Mouse (Mus musculus) lung, embryonic 15.5 days (tissue): ENCODE measurements at regions not wholly inside any gene's neighbourhood (a gene's known extent, or its start where the extent isn't known, plus 50 kb on each side); places are given as distances from the start of the nearest gene placed in this dataset.

Experiments used
- ATAC-seq: fragments of 200-750 bp; cut with Nextera tagmentation; 2 replicates; pipeline ENCODE4 v1.8.0; 2017; ENCODE audit warnings: moderate number of reproducible peaks, borderline replicate concordance; ENCODE audit not compliant: low FRiP score, low TSS enrichment; ENCODE audit errors: extremely low read depth
- H3K27ac ChIP-seq: fragments of 300-500 bp; sonication (generic); 2 replicates; pipeline ENCODE4 v1.5.1; 2015; ENCODE audit warnings: moderate library complexity, mild to moderate bottlenecking, inconsistent platforms
- H3K27me3 ChIP-seq: fragments of 300-500 bp; sonication (generic); 2 replicates; pipeline ENCODE4 v1.6.1; 2015; ENCODE audit warnings: inconsistent platforms
- H3K36me3 ChIP-seq: fragments of 300-500 bp; sonication (generic); 2 replicates; pipeline ENCODE4 v1.6.1; 2015; ENCODE audit warnings: inconsistent platforms
- H3K4me1 ChIP-seq: fragments of 300-500 bp; sonication (generic); 2 replicates; pipeline ENCODE4 v1.6.1; 2015; ENCODE audit warnings: inconsistent platforms
- H3K4me2 ChIP-seq: fragments of 300-500 bp; sonication (generic); 2 replicates; pipeline ENCODE4 v1.6.1; 2015; ENCODE audit warnings: inconsistent platforms, mild to moderate bottlenecking, moderate library complexity
- H3K4me3 ChIP-seq: fragments of 300-500 bp; sonication (generic); 2 replicates; pipeline ENCODE4 v1.5.1; 2015; ENCODE audit warnings: mild to moderate bottlenecking, inconsistent platforms
- H3K9ac ChIP-seq: fragments of 300-500 bp; sonication (generic); 2 replicates; pipeline ENCODE4 v1.6.1; 2015; ENCODE audit warnings: inconsistent platforms
- H3K9me3 ChIP-seq: fragments of 300-500 bp; sonication (generic); 2 replicates; pipeline ENCODE4 v1.6.1; 2016; ENCODE audit warnings: inconsistent platforms
- WGBS: fragments of 180-500 bp; shearing (Covaris S2); methylation state at CpG from one replicate; pipeline ENCODE4 v1.1.7; 2015; 5-methylcytosine and 5-hydroxymethylcytosine counted together

GRCm38 (mm10) chr7:111319917-111320316, 237.1 kb upstream of the Eif4g2 start:
- H3K36me3 ChIP-seq, result no peaks in the 10 kb centered on the region
- no peak overlapping the region for H3K4me3 ChIP-seq
- ATAC-seq, result no peak
- H3K27ac ChIP-seq, result no peak overlapping the region
- no peaks in the 10 kb centered on the region for H3K9me3 ChIP-seq
- no peaks in the 10 kb centered on the region for H3K27me3 ChIP-seq
- 46% methylated on average over 1 of the region's 1 CpGs for WGBS
- H3K4me1 ChIP-seq, result no peaks in the 10 kb centered on the region
- H3K4me2 ChIP-seq, result no peak overlapping the region
- H3K9ac ChIP-seq, result no peak overlapping the region

GRCm38 (mm10) chr7:111316479-111316990, 233.7 kb upstream of the Eif4g2 start:
- no peak overlapping the region for H3K4me2 ChIP-seq
- H3K36me3 ChIP-seq, result no peaks in the 10 kb centered on the region
- ATAC-seq, result no peak
- H3K27me3 ChIP-seq, result no peaks in the 10 kb centered on the region
- no peak overlapping the region for H3K4me3 ChIP-seq
- H3K4me1 ChIP-seq, result no peaks in the 10 kb centered on the region
- no peak overlapping the region for H3K27ac ChIP-seq
- no peaks in the 10 kb centered on the region for H3K9me3 ChIP-seq
- no peak overlapping the region for H3K9ac ChIP-seq
- 78% methylated on average over 2 of the region's 2 CpGs for WGBS

GRCm38 (mm10) chr7:111313921-111314320, 231.1 kb upstream of the Eif4g2 start:
- no peaks in the 10 kb centered on the region for H3K27me3 ChIP-seq
- H3K4me3 ChIP-seq, result no peak overlapping the region
- no peak for ATAC-seq
- no peak overlapping the region for H3K4me2 ChIP-seq
- H3K27ac ChIP-seq, result no peak overlapping the region
- H3K9ac ChIP-seq, result no peak overlapping the region
- 88% methylated on average over 4 of the region's 4 CpGs for WGBS
- H3K36me3 ChIP-seq, result no peaks in the 10 kb centered on the region
- H3K4me1 ChIP-seq, result no peaks in the 10 kb centered on the region
- H3K9me3 ChIP-seq, result no peaks in the 10 kb centered on the region

DNA sequence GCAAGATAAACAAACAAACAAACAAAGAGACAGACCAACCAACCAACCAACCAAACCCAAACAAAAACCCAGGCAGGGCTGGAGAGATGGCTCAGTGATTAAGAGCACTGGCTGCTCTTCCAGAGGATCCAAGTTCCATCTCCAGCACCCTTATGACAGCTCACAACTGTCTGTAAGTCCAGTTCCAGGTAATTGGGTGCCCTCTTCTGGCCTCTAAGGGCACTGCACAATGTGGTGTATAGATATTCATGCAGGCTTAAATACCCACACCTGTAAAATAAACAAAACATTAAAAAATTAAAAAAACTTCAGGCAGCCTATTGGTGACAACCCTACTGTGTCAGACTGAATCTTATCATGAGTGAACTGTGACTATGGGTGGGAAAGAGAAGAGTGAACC, 222.4 kb upstream of the Eif4g2 start:
- Histone ChIP-seq H3K4me1 (no peaks in the 10 kb centered on the region), H3K27me3 (no peaks in the 10 kb centered on the region), H3K4me3 (no peak overlapping the region), H3K4me2 (no peak overlapping the region), H3K9ac (no peak overlapping the region), H3K27ac (no peak overlapping the region), H3K36me3 (no peaks in the 10 kb centered on the region), H3K9me3 (no peaks in the 10 kb centered on the region)
- ATAC-seq, result no peak

DNA sequence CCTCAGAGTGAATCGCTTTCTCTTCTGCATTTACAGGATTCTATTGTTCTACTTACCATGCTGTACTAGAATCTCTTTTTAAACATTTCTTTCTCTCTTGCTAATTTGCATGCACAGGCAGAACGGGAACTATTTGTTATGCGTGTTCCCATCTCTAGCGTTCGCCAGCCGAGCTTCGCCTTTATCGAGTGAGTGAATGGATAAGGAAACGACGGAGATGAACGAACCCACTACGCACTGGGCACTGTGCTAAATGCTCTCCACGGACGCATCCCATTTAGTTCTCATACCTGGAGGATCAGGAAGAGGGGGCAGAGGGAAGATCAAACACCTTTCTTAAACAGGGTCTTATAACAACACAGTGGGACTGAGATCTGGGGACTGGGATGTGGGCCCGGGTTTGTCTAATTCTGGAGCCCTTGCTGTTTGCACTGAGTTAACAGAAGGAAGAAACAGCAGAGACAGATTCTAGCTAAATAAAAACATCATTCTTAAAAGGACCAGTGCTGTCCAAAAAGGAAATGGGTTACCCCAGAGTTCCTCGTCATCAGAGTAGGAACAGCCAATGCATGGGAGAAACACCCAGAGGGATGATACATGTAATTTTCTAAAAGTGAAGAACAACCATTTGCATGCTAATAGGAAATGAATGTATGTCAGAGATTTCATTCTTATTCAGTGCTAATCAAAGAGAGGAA, 219.1 kb upstream of the Eif4g2 start:
- WGBS, result 78% methylated on average over 16 of the region's 16 CpGs
- ATAC-seq, result no peak
- Histone ChIP-seq H3K27me3 (no peaks in the 10 kb centered on the region), H3K9me3 (no peaks in the 10 kb centered on the region), H3K36me3 (no peaks in the 10 kb centered on the region), H3K27ac (no peak overlapping the region), H3K9ac (no peak overlapping the region), H3K4me2 (no peak overlapping the region), H3K4me1 (no peaks in the 10 kb centered on the region), H3K4me3 (no peak overlapping the region)

DNA sequence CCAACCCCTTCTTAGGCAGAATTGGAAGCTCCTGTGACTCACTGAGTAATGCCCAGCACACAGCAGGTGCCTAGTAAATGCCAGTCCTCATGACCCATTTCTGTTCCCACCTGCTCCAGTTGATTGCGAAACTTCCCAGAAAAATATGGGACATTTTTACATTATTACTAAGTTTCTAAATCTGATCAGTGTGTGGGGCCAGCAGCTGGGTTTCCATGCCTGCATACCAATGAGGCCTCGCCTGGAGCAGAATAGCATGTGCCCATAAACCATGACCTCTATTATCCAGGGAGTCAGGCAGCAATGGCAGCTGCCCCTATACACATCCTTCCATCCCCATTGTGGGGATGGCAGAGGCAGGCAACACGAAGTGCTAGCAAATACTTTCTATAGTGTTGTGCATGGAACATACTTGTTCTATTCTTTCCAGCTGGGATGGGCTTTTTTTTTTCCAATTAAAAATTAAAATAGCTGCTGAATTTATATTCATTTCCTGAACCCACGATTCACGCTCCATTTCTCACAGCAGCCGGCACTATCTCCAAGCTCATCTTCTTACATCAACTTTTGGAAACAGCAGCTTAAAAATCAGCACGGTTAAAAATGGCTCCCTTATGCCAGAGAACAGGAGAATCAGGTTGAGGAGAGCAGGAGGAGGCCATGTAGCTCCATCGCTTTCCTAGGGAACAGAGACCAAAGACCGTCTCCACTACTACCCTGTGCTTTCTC, 214.5 kb upstream of the Eif4g2 start:
- Histone ChIP-seq H3K4me2 (no peak overlapping the region), H3K27me3 (no peaks in the 10 kb centered on the region), H3K4me3 (no peak overlapping the region), H3K9me3 (no peaks in the 10 kb centered on the region), H3K4me1 (no peaks in the 10 kb centered on the region), H3K27ac (no peak overlapping the region), H3K9ac (no peak overlapping the region), H3K36me3 (no peaks in the 10 kb centered on the region)
- WGBS, result 84% methylated on average over 9 of the region's 9 CpGs
- ATAC-seq, result no peak

- Histone ChIP-seq H3K9me3 (no peaks in the 10 kb centered on the region), H3K4me1 (no peaks in the 10 kb centered on the region), H3K4me2 (no peak overlapping the region), H3K4me3 (no peak overlapping the region), H3K9ac (no peak overlapping the region), H3K27me3 (no peaks in the 10 kb centered on the region), H3K27ac (no peak overlapping the region), H3K36me3 (no peaks in the 10 kb centered on the region)
- ATAC-seq, result no peak
- WGBS, result 51% methylated on average over 13 of the region's 13 CpGs
Observed at GRCm38 (mm10) chr7:111283411-111283955, 200.7 kb upstream of the Eif4g2 start.

DNA sequence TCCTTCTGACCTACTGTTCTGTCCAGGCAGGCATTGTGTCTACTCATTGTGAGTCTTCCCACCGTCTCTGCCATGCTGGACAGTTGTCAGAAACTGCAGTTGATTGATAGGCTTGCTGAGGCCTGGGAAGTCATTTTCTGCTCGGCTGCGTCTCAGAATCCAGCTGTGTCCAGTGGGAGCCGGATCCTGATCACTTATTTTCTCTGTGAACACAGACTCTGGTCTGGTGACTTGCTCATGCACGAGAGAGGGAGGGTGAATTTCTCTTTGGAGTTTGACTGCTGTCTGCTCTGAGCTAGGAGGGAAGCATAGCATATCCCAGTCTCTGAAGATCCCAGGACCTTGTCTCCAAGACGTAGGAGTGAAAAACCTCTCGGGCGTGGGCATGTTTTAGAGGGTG, 199.5 kb upstream of the Eif4g2 start:
- Histone ChIP-seq H3K9me3 (no peaks in the 10 kb centered on the region), H3K4me1 (no peaks in the 10 kb centered on the region), H3K4me2 (no peak overlapping the region), H3K4me3 (no peak overlapping the region), H3K36me3 (no peaks in the 10 kb centered on the region), H3K27me3 (no peaks in the 10 kb centered on the region), H3K9ac (no peak overlapping the region), H3K27ac (no peak overlapping the region)
- no peak for ATAC-seq
- WGBS, result 50% methylated on average over 8 of the region's 8 CpGs

GRCm38 (mm10) chr7:111277703-111278102, 194.9 kb upstream of the Eif4g2 start:
- Histone ChIP-seq H3K9me3 (no peaks in the 10 kb centered on the region), H3K4me1 (no peaks in the 10 kb centered on the region), H3K4me3 (no peak overlapping the region), H3K9ac (no peak overlapping the region), H3K4me2 (no peak overlapping the region), H3K27ac (no peak overlapping the region), H3K27me3 (no peaks in the 10 kb centered on the region), H3K36me3 (no peaks in the 10 kb centered on the region)
- ATAC-seq, result no peak
- WGBS, result 81% methylated on average over 3 of the region's 3 CpGs

DNA sequence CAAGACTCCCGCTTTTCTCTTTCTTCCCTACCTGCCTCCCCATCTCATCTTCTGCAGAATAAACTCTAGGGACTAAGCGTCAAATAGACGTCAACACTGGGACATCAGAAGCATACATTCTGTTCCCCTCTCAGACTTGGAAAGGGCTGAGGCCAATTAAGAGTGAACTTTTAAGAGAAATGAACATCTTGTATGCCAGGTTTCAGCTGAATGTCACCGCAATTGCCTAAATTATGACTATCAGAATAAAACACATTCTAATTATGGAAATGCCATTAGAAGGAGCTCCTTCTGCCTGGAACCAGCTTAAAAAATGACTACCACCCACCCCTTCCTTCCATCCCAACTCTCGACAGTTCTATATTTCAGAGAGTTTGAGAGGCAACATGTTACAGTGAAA, 191.0 kb upstream of the Eif4g2 start:
- no peaks in the 10 kb centered on the region for H3K36me3 ChIP-seq
- WGBS, result 90% methylated on average over 5 of the region's 5 CpGs

DNA sequence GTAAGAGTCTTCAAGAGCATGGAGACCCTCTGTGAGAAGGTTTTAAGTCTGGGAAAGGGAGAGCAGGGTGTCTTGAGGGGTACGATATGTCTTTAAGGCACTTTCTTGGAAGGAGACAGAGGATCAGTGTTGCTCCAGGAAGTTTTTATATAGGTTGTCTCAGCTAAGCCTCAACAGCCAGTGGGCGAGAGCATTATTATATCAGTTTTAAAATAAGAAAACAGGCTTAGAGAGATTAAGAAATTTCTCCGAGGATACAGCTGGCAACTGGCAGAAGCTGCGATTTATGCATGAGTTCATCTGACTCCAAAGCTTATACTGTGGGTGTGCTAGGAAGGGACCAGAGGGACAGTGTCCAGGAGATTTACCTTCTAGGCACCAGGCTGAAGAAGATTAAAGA, 188.0 kb upstream of the Eif4g2 start:
- Histone ChIP-seq H3K27ac (no peak overlapping the region), H3K9ac (no peak overlapping the region), H3K4me1 (no peaks in the 10 kb centered on the region), H3K4me2 (no peak overlapping the region), H3K9me3 (no peaks in the 10 kb centered on the region), H3K4me3 (no peak overlapping the region), H3K27me3 (no peaks in the 10 kb centered on the region), H3K36me3 (no peaks in the 10 kb centered on the region)
- WGBS, result 74% methylated on average over 4 of the region's 4 CpGs
- no peak for ATAC-seq

More for the DNA sequence above, 191.0 kb upstream of the Eif4g2 start:
- no peaks in the 10 kb centered on the region for H3K4me1 ChIP-seq
- ATAC-seq, result no peak
- H3K27ac ChIP-seq, result no peak overlapping the region
- no peaks in the 10 kb centered on the region for H3K9me3 ChIP-seq
- H3K4me2 ChIP-seq, result no peak overlapping the region
- no peaks in the 10 kb centered on the region for H3K27me3 ChIP-seq
- no peak overlapping the region for H3K9ac ChIP-seq
- H3K4me3 ChIP-seq, result no peak overlapping the region

DNA sequence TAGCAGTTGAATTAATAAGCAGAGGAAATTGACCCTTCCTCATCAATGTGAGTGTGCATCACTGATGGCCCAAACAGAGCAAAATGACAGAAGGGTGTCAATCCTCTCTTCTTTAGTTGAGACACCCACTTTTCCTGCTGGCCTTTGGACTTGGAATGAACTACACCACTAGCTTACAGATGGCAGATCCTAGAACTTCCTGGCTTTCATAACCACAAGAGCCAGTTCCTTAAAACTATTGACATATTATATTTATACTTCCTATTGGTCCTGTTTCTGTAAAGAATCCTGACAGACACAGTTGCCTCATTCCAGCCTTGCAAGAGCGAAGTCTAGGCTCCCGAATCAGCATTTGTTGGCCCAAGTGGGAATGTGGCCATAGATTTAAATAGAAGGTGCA, 185.4 kb upstream of the Eif4g2 start:
- no peak overlapping the region for H3K27ac ChIP-seq
- H3K36me3 ChIP-seq, result no peaks in the 10 kb centered on the region
- no peak overlapping the region for H3K9ac ChIP-seq
- H3K27me3 ChIP-seq, result no peaks in the 10 kb centered on the region
- no peak for ATAC-seq
- WGBS, result 87% methylated on average over 2 of the region's 2 CpGs
- no peak overlapping the region for H3K4me2 ChIP-seq
- H3K4me3 ChIP-seq, result no peak overlapping the region
- no peaks in the 10 kb centered on the region for H3K9me3 ChIP-seq
- H3K4me1 ChIP-seq, result no peaks in the 10 kb centered on the region
